Mouse (Mus musculus) liver, embryonic 16.5 days (tissue): Measurements from ENCODE around the gene Myh11. TPM values are rescaled to one million over a fixed set of nuclear protein-coding genes. Genes with fewer than 3 reads are reported as not detected.

Experiments
- ATAC-seq: fragments of 200-750 bp; cut with Nextera tagmentation; 2 replicates; pipeline ENCODE4 v1.8.0; 2017; ENCODE audit warnings: low read depth, mild to moderate bottlenecking, moderate number of reproducible peaks, moderate library complexity
- H3K27ac ChIP-seq: fragments of 300-500 bp; sonication (generic); 2 replicates; pipeline ENCODE4 v1.5.1; 2014; ENCODE audit warnings: mild to moderate bottlenecking, low read length
- H3K27me3 ChIP-seq: fragments of 300-500 bp; sonication (generic); 2 replicates; pipeline ENCODE4 v1.6.1; 2014; ENCODE audit warnings: low read depth, low read length, mixed read lengths; ENCODE audit not compliant: control insufficient read depth, insufficient read depth
- H3K36me3 ChIP-seq: fragments of 300-500 bp; sonication (generic); 2 replicates; pipeline ENCODE4 v1.6.1; 2014; ENCODE audit warnings: mild to moderate bottlenecking; ENCODE audit not compliant: control insufficient read depth, insufficient read depth
- H3K4me1 ChIP-seq: fragments of 300-500 bp; sonication (generic); 2 replicates; pipeline ENCODE4 v1.6.1; 2014; ENCODE audit warnings: low read depth, low read length, mixed read lengths; ENCODE audit not compliant: control insufficient read depth
- H3K4me2 ChIP-seq: fragments of 300-500 bp; sonication (generic); 2 replicates; pipeline ENCODE4 v1.6.1; 2014; ENCODE audit warnings: low read depth, low read length, mixed read lengths
- H3K4me3 ChIP-seq: fragments of 300-500 bp; sonication (generic); 2 replicates; pipeline ENCODE4 v1.5.1; 2014; ENCODE audit warnings: low read depth, mild to moderate bottlenecking, low read length
- H3K9ac ChIP-seq: fragments of 300-500 bp; sonication (generic); 2 replicates; pipeline ENCODE4 v1.6.1; 2014; ENCODE audit warnings: low read depth, low read length
- H3K9me3 ChIP-seq: fragments of 300-500 bp; sonication (generic); replicated peaks from 2 replicates; pipeline ENCODE4 v1.6.1; 2016; ENCODE audit warnings: low read length; ENCODE audit not compliant: control insufficient read depth
- WGBS: fragments of 180-500 bp; shearing (Covaris S2); extraction: QIAGEN DNeasy Blood & Tissue Kit; methylation state at CpG from one replicate; pipeline ENCODE4 v1.1.7; 2014; ENCODE audit not compliant: insufficient replicate concordance; 5-methylcytosine and 5-hydroxymethylcytosine counted together
- polyA plus RNA-seq: library from polyadenylated mRNA; unstranded; fragments of >200 nt; fragmentation: Nextera tagmentation; extraction: Ambion mirVana; gene quantifications from 2 replicates; pipeline ENCODE4 v1.2.1, GENCODE M21; 2015

Gene Myh11
- polyA plus RNA-seq, 1 experiment from 2014 or later: 1.7 TPM

- peak overlapping the region; percentile 36 for H3K4me3 ChIP-seq
- H3K4me1 ChIP-seq: peaks cover 43% of the 10 kb centered on the region
- H3K27me3 ChIP-seq: no peaks in the 10 kb centered on the region
- peak overlapping the region; percentile 91 for H3K27ac ChIP-seq
- peak overlapping the region; percentile 48 for H3K4me2 ChIP-seq
- 31% methylated on average over 6 of the region's 6 CpGs for WGBS
- H3K36me3 ChIP-seq: peaks cover 11% of the 10 kb centered on the region
- peak; percentile 91 for ATAC-seq
- no peaks in the 10 kb centered on the region for H3K9me3 ChIP-seq
- H3K9ac ChIP-seq: peak overlapping the region; percentile 40
These were observed 17.3 kb upstream of the Myh11 start for GRCm38 (mm10) chr16:14308245-14309073.

- Histone ChIP-seq H3K36me3 (peaks cover 10% of the 10 kb centered on the region), H3K4me1 (peaks cover 43% of the 10 kb centered on the region), H3K9me3 (no peaks in the 10 kb centered on the region), H3K27me3 (no peaks in the 10 kb centered on the region), H3K4me2 (peak overlapping the region; percentile 48; the same call in 1 of the 2 replicates), H3K4me3 (0 out of 2 replicates have a peak overlapping the region, but pooled peaks have one; percentile 3), H3K27ac (peak overlapping the region; percentile 91), H3K9ac (no peak overlapping the region; the same call in none of the 2 replicates)
- WGBS: 9% methylated on average over 1 of the region's 1 CpGs
- ATAC-seq: peak; percentile 64
These were observed 16.2 kb upstream of the Myh11 start for GRCm38 (mm10) chr16:14307373-14307772.

GRCm38 (mm10) chr16:14306451-14306850 lies 15.3 kb upstream of the Myh11 start:
- Histone ChIP-seq H3K4me1 (peaks cover 43% of the 10 kb centered on the region), H3K36me3 (peaks cover 5% of the 10 kb centered on the region), H3K27ac (no peak overlapping the region)

GRCm38 (mm10) chr16:14304791-14305190 lies 13.6 kb upstream of the Myh11 start:
- no peak overlapping the region for H3K27ac ChIP-seq
- no peak overlapping the region for H3K9ac ChIP-seq
- no peak overlapping the region for H3K4me2 ChIP-seq
- peaks cover 7% of the 10 kb centered on the region for H3K36me3 ChIP-seq
- H3K4me1 ChIP-seq: peaks cover 33% of the 10 kb centered on the region
- no peaks in the 10 kb centered on the region for H3K27me3 ChIP-seq
- no peak for ATAC-seq
- no peaks in the 10 kb centered on the region for H3K9me3 ChIP-seq
- WGBS: 87% methylated on average over 3 of the region's 3 CpGs
- no peak overlapping the region for H3K4me3 ChIP-seq

More at GRCm38 (mm10) chr16:14306451-14306850, 15.3 kb upstream of the Myh11 start:
- 79% methylated on average over 1 of the region's 1 CpGs for WGBS
- Histone ChIP-seq H3K9me3 (no peaks in the 10 kb centered on the region), H3K4me3 (no peak overlapping the region), H3K9ac (no peak overlapping the region), H3K27me3 (no peaks in the 10 kb centered on the region), H3K4me2 (no peak overlapping the region)
- no peak for ATAC-seq

- no peak overlapping the region for H3K27ac ChIP-seq
- 78% methylated on average over 7 of the region's 7 CpGs for WGBS
These were observed 12.5 kb upstream of the Myh11 start for GRCm38 (mm10) chr16:14303676-14304075.

GRCm38 (mm10) chr16:14303148-14303547 lies 12.0 kb upstream of the Myh11 start:
- H3K4me3 ChIP-seq: no peak overlapping the region
- no peaks in the 10 kb centered on the region for H3K27me3 ChIP-seq
- 82% methylated on average over 2 of the region's 2 CpGs for WGBS
- H3K9ac ChIP-seq: no peak overlapping the region
- H3K4me2 ChIP-seq: no peak overlapping the region
- H3K36me3 ChIP-seq: peaks cover 10% of the 10 kb centered on the region
- H3K27ac ChIP-seq: no peak overlapping the region
- H3K9me3 ChIP-seq: no peaks in the 10 kb centered on the region
- ATAC-seq: no peak
- H3K4me1 ChIP-seq: peaks cover 20% of the 10 kb centered on the region

More at GRCm38 (mm10) chr16:14303676-14304075, 12.5 kb upstream of the Myh11 start:
- Histone ChIP-seq H3K9me3 (no peaks in the 10 kb centered on the region), H3K4me1 (peaks cover 25% of the 10 kb centered on the region), H3K4me3 (no peak overlapping the region), H3K4me2 (no peak overlapping the region), H3K36me3 (peaks cover 10% of the 10 kb centered on the region), H3K27me3 (no peaks in the 10 kb centered on the region), H3K9ac (no peak overlapping the region)
- ATAC-seq: no peak

GRCm38 (mm10) chr16:14298461-14298860 lies 7.3 kb upstream of the Myh11 start:
- WGBS: 83% methylated on average over 4 of the region's 4 CpGs
- H3K4me3 ChIP-seq: no peak overlapping the region
- peaks cover 7% of the 10 kb centered on the region for H3K36me3 ChIP-seq
- H3K9ac ChIP-seq: no peak overlapping the region
- H3K27me3 ChIP-seq: no peaks in the 10 kb centered on the region
- no peak overlapping the region for H3K4me2 ChIP-seq
- no peak overlapping the region for H3K27ac ChIP-seq
- H3K4me1 ChIP-seq: no peaks in the 10 kb centered on the region
- no peaks in the 10 kb centered on the region for H3K9me3 ChIP-seq
- ATAC-seq: no peak

- no peaks in the 10 kb centered on the region for H3K4me1 ChIP-seq
- peaks cover 7% of the 10 kb centered on the region for H3K36me3 ChIP-seq
- WGBS: 77% methylated on average over 4 of the region's 4 CpGs
- H3K4me3 ChIP-seq: no peak overlapping the region
- H3K9me3 ChIP-seq: no peaks in the 10 kb centered on the region
- H3K4me2 ChIP-seq: no peak overlapping the region
- H3K27ac ChIP-seq: no peak overlapping the region
- no peak overlapping the region for H3K9ac ChIP-seq
- no peak for ATAC-seq
- H3K27me3 ChIP-seq: peaks cover 6% of the 10 kb centered on the region
These were observed 6.6 kb upstream of the Myh11 start for GRCm38 (mm10) chr16:14297746-14298145.

- Histone ChIP-seq H3K9ac (no peak overlapping the region), H3K36me3 (peaks cover 7% of the 10 kb centered on the region), H3K4me2 (no peak overlapping the region), H3K9me3 (no peaks in the 10 kb centered on the region), H3K27ac (no peak overlapping the region), H3K4me1 (no peaks in the 10 kb centered on the region), H3K4me3 (no peak overlapping the region), H3K27me3 (peaks cover 12% of the 10 kb centered on the region)
- 83% methylated on average over 3 of the region's 3 CpGs for WGBS
- ATAC-seq: no peak
These were observed 6.0 kb upstream of the Myh11 start for GRCm38 (mm10) chr16:14297137-14297536.
